Mouse (Mus musculus): ENCODE data around the gene Fbxw11.

Gene Fbxw11

GRCm38 (mm10) chr11:32642249-32642876 lies at the start of gene Fbxw11:
TSS of gene Fbxw11 (plus strand) at chr11:32642724.
- in situ Hi-C loops (cut with MboI; ENCODE audit: unreplicated experiment in 2 of 2) = loop anchor here (25.0 kb wide), 2 partner anchors 430 to 520 kb away; partner anchors contain the start of genes Il9r (in 1 of the 2), Npm1 (in 1 of the 2), Rhbdf1 (in 1 of the 2) and Snrnp25 (in 1 of the 2)

GRCm38 (mm10) chr11:32593081-32593480 lies 49.4 kb upstream of the Fbxw11 start:
- in situ Hi-C loops (cut with MboI; ENCODE audit: unreplicated experiment in 2 of 2) = loop anchor here in 1 of 2 experiments (5.0 kb wide), 1 partner anchor 141 kb away; no protein-coding TSS in a partner anchor

- in situ Hi-C loops (cut with MboI; ENCODE audit: unreplicated experiment in 2 of 2) = loop anchor here in 1 of 2 experiments (5.0 kb wide), 1 partner anchor 142 kb away; no protein-coding TSS in a partner anchor
These were observed 48.4 kb upstream of the Fbxw11 start for GRCm38 (mm10) chr11:32594122-32594521.

GRCm38 (mm10) chr11:32600371-32600770 lies 42.2 kb upstream of the Fbxw11 start:
- in situ Hi-C loops (cut with MboI; ENCODE audit: unreplicated experiment in 2 of 2) = no loop called here

GRCm38 (mm10) chr11:32601528-32602323 lies 40.8 kb upstream of the Fbxw11 start:
- in situ Hi-C loops (cut with MboI; ENCODE audit: unreplicated experiment in 2 of 2) = no loop called here

- in situ Hi-C loops (cut with MboI; ENCODE audit: unreplicated experiment in 2 of 2) = no loop called here
These were observed 37.9 kb upstream of the Fbxw11 start for GRCm38 (mm10) chr11:32604663-32605062.

- in situ Hi-C loops (cut with MboI; ENCODE audit: unreplicated experiment in 2 of 2) = no loop called here
These were observed 37.2 kb upstream of the Fbxw11 start for GRCm38 (mm10) chr11:32605131-32605860.

- in situ Hi-C loops (cut with MboI; ENCODE audit: unreplicated experiment in 2 of 2) = no loop called here
These were observed 36.6 kb upstream of the Fbxw11 start for GRCm38 (mm10) chr11:32605907-32606306.

GRCm38 (mm10) chr11:32607319-32607718 lies 35.2 kb upstream of the Fbxw11 start:
- in situ Hi-C loops (cut with MboI; ENCODE audit: unreplicated experiment in 2 of 2) = no loop called here

GRCm38 (mm10) chr11:32610616-32611015 lies 31.9 kb upstream of the Fbxw11 start:
- in situ Hi-C loops (cut with MboI; ENCODE audit: unreplicated experiment in 2 of 2) = loop anchor here in 1 of 2 experiments (10.0 kb wide), 1 partner anchor 544 kb away; no protein-coding TSS in a partner anchor

- in situ Hi-C loops (cut with MboI; ENCODE audit: unreplicated experiment in 2 of 2) = loop anchor here in 1 of 2 experiments (10.0 kb wide), 1 partner anchor 542 kb away; no protein-coding TSS in a partner anchor
These were observed 30.2 kb upstream of the Fbxw11 start for GRCm38 (mm10) chr11:32612304-32612703.

GRCm38 (mm10) chr11:32614463-32614862 lies 28.1 kb upstream of the Fbxw11 start:
- in situ Hi-C loops (cut with MboI; ENCODE audit: unreplicated experiment in 2 of 2) = loop anchor here in 1 of 2 experiments (10.0 kb wide), 1 partner anchor 540 kb away; no protein-coding TSS in a partner anchor

- in situ Hi-C loops (cut with MboI; ENCODE audit: unreplicated experiment in 2 of 2) = loop anchor here in 1 of 2 experiments (10.0 kb wide), 1 partner anchor 539 kb away; no protein-coding TSS in a partner anchor
These were observed 27.0 kb upstream of the Fbxw11 start for GRCm38 (mm10) chr11:32615561-32615960.

- in situ Hi-C loops (cut with MboI; ENCODE audit: unreplicated experiment in 2 of 2) = loop anchor here in 1 of 2 experiments (10.0 kb wide), 1 partner anchor 539 kb away; no protein-coding TSS in a partner anchor
These were observed 26.4 kb upstream of the Fbxw11 start for GRCm38 (mm10) chr11:32616091-32616490.

- in situ Hi-C loops (cut with MboI; ENCODE audit: unreplicated experiment in 2 of 2) = loop anchor here in 1 of 2 experiments (10.0 kb wide), 1 partner anchor 537 kb away; no protein-coding TSS in a partner anchor
These were observed 24.5 kb upstream of the Fbxw11 start for GRCm38 (mm10) chr11:32618036-32618435.

GRCm38 (mm10) chr11:32618641-32619040 lies 23.9 kb upstream of the Fbxw11 start:
- in situ Hi-C loops (cut with MboI; ENCODE audit: unreplicated experiment in 2 of 2) = loop anchor here in 1 of 2 experiments (10.0 kb wide), 1 partner anchor 536 kb away; no protein-coding TSS in a partner anchor

- in situ Hi-C loops (cut with MboI; ENCODE audit: unreplicated experiment in 2 of 2) = loop anchor here in 1 of 2 experiments (10.0 kb wide), 1 partner anchor 535 kb away; no protein-coding TSS in a partner anchor
These were observed 23.2 kb upstream of the Fbxw11 start for GRCm38 (mm10) chr11:32619257-32619816.

- in situ Hi-C loops (cut with MboI; ENCODE audit: unreplicated experiment in 2 of 2) = loop anchor here (5.0 to 10.0 kb wide), 2 partner anchors 87 to 535 kb away; no protein-coding TSS in a partner anchor
These were observed 22.6 kb upstream of the Fbxw11 start for GRCm38 (mm10) chr11:32619866-32620456.

- in situ Hi-C loops (cut with MboI; ENCODE audit: unreplicated experiment in 2 of 2) = loop anchor here (5.0 kb wide), 1 partner anchor 85 kb away; no protein-coding TSS in a partner anchor
These were observed 20.6 kb upstream of the Fbxw11 start for GRCm38 (mm10) chr11:32621831-32622478.
